Mouse (Mus musculus): ENCODE measurements around the gene Faim2. TPM values are rescaled to one million over a fixed set of nuclear protein-coding genes. Genes with fewer than 3 reads are reported as not detected.

Faim2 gene
- polyA plus RNA-seq, 1 experiment from 2014 or later = 0.24 TPM

DNA sequence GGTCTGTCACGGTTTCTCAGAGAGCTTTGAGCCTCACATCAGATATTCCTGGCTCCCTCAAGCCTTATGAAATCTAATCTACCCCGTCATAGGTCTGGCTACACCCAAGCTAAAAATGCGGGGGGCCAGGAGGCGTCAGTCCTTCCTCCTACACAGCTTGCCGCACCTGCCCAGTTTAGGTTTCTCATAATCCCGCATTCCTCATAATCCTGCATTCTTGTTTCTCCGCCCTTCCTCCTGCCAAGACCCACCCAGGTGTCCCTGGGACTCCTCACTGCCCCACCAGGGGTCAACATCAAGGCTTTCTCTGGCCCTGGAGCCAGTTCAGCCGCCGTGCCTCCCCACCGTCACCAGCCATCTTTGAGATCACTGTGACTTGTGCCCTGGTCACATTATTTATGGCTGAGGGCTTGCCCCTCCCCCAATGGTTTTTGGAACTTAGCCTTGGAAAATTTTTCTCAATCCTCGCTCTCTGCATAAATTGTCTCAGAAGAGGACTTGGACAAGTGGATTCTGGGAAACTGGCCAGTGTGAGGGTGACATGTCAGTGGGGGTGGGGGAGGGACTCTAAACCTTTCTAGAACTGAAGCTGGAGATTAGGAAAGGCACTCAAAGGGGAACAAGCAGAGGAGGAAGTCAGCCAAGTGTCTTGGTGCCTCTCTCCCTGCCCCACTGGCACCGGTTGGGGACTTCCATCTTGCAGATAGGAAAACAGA is 30.3 kb downstream of the Faim2 start:
- Histone ChIP-seq H3K4me3 (ENCODE audit: low read depth, low read length) (no peak overlapping the region), H3K36me3 (replicated peaks; ENCODE audit: control insufficient read depth, insufficient read depth, low read depth, low read length) (no peaks in the 10 kb centered on the region), H3K27me3 (ENCODE audit: control insufficient read depth, insufficient read depth, low read length) (no peaks in the 10 kb centered on the region), H3K4me1 (ENCODE audit: control insufficient read depth, insufficient read depth, low read length) (peaks cover 3% of the 10 kb centered on the region; the same call in 1 of the 2 replicates), H3K4me2 (ENCODE audit: low read depth, low read length) (no peak overlapping the region), H3K9me3 (replicated peaks; ENCODE audit: control insufficient read depth, low read length) (no peaks in the 10 kb centered on the region), H3K27ac (replicated peaks; ENCODE audit: low read depth, low read length) (no peak overlapping the region), H3K9ac (replicated peaks; ENCODE audit: low read length) (no peak overlapping the region)
- ATAC-seq (replicated peaks; ENCODE audit: insufficient number of reproducible peaks, low FRiP score, low TSS enrichment, low read depth) (no peak), DNase-seq (ENCODE audit: low spot score) (no peak)
- 51% methylated on average over 12 of the region's 12 CpGs for WGBS

DNA sequence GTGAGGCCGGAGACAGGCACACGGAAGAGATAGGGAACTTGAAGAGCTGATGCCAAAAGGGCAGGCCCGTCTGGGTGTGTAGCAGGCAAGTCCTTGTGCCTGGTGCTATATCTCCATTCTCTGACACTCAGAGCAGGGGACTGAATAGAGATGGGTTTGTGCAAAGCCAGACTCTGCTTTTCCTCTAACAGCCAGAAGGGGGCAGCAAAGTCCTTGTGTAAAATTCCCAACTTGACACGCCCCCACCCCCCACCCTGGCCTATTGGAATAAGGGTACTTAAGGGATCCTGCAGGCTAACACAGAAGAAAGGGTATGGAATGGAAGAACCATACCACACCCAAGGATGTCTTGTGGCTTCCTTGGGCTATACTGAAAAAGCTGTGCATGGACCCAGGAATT is 30.9 kb downstream of the Faim2 start:
- peaks cover 3% of the 10 kb centered on the region; the same call in 1 of the 2 replicates for H3K4me1 ChIP-seq (ENCODE audit: control insufficient read depth, insufficient read depth, low read length)
- H3K4me2 ChIP-seq (ENCODE audit: low read depth, low read length) = no peak overlapping the region
- ATAC-seq (replicated peaks; ENCODE audit: insufficient number of reproducible peaks, low FRiP score, low TSS enrichment, low read depth) (peak; percentile 67; the same call in 1 of the 2 replicates), DNase-seq (ENCODE audit: low spot score) (peak; percentile 87)
- no peaks in the 10 kb centered on the region for H3K9me3 ChIP-seq (replicated peaks; ENCODE audit: control insufficient read depth, low read length)
- no peaks in the 10 kb centered on the region for H3K36me3 ChIP-seq (replicated peaks; ENCODE audit: control insufficient read depth, insufficient read depth, low read depth, low read length)
- WGBS = 15% methylated on average over 4 of the region's 4 CpGs
- no peaks in the 10 kb centered on the region for H3K27me3 ChIP-seq (ENCODE audit: control insufficient read depth, insufficient read depth, low read length)
- H3K9ac ChIP-seq (replicated peaks; ENCODE audit: low read length) = no peak overlapping the region
- no peak overlapping the region for H3K27ac ChIP-seq (replicated peaks; ENCODE audit: low read depth, low read length)
- no peak overlapping the region for H3K4me3 ChIP-seq (ENCODE audit: low read depth, low read length)

DNA sequence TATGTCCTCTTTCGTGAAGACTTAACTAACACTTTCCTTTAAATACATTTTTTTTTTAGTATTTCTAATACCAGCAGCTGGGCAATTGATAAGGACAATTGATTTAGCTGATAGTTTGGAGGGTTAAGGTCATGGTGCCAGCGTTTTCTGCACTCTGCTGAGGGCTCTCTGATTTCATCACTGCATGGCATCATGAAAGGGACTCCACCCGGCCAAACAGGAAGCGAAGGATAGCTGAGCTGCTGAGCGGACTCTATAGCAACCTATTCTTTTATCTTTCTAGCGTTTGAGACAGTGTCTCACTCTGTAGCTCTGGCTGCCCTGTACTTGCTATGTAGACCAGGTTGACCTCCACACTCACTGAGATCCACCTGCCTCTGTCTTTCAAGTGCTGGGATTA is 43.2 kb downstream of the Faim2 start:
- 72% methylated on average over 6 of the region's 6 CpGs for WGBS
- Histone ChIP-seq H3K9ac (replicated peaks; ENCODE audit: low read length) (no peak overlapping the region), H3K36me3 (replicated peaks; ENCODE audit: control insufficient read depth, insufficient read depth, low read depth, low read length) (no peaks in the 10 kb centered on the region), H3K4me1 (ENCODE audit: control insufficient read depth, insufficient read depth, low read length) (no peaks in the 10 kb centered on the region), H3K27ac (replicated peaks; ENCODE audit: low read depth, low read length) (no peak overlapping the region), H3K4me3 (ENCODE audit: low read depth, low read length) (no peak overlapping the region), H3K27me3 (ENCODE audit: control insufficient read depth, insufficient read depth, low read length) (no peaks in the 10 kb centered on the region), H3K4me2 (ENCODE audit: low read depth, low read length) (no peak overlapping the region), H3K9me3 (replicated peaks; ENCODE audit: control insufficient read depth, low read length) (no peaks in the 10 kb centered on the region)
- ATAC-seq (replicated peaks; ENCODE audit: insufficient number of reproducible peaks, low FRiP score, low TSS enrichment, low read depth) = no peak
- no peak for DNase-seq (ENCODE audit: low spot score)

DNA sequence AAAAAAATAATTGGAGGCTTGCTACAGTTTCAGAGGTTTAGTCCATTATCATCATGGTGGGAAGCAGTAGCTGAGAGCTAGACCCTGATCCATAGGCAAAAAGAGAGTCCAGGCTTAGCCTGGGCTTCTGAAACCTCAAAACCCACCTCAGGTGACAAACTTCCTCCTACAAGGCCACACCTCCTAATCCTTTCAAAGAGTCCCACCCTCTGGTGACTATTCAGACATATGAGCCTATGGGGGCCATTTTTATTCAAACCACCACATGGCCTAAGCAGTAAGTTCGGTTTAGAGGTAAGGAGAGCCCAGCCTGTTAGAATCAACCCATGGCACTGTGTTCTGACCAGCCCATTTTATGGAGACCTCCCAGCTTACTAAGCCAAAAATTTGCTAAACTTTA is 52.2 kb downstream of the Faim2 start:
- DNase-seq (ENCODE audit: low spot score) = no peak
- Histone ChIP-seq H3K36me3 (replicated peaks; ENCODE audit: control insufficient read depth, insufficient read depth, low read depth, low read length) (no peaks in the 10 kb centered on the region; the same call in 1 of the 2 replicates), H3K9me3 (replicated peaks; ENCODE audit: control insufficient read depth, low read length) (no peaks in the 10 kb centered on the region), H3K4me3 (ENCODE audit: low read depth, low read length) (no peak overlapping the region), H3K9ac (replicated peaks; ENCODE audit: low read length) (no peak overlapping the region), H3K4me1 (ENCODE audit: control insufficient read depth, insufficient read depth, low read length) (no peaks in the 10 kb centered on the region), H3K4me2 (ENCODE audit: low read depth, low read length) (no peak overlapping the region), H3K27me3 (ENCODE audit: control insufficient read depth, insufficient read depth, low read length) (no peaks in the 10 kb centered on the region), H3K27ac (replicated peaks; ENCODE audit: low read depth, low read length) (no peak overlapping the region)
- WGBS = 89% methylated on average over 1 of the region's 1 CpGs
- ATAC-seq (replicated peaks; ENCODE audit: insufficient number of reproducible peaks, low FRiP score, low TSS enrichment, low read depth) = no peak

DNA sequence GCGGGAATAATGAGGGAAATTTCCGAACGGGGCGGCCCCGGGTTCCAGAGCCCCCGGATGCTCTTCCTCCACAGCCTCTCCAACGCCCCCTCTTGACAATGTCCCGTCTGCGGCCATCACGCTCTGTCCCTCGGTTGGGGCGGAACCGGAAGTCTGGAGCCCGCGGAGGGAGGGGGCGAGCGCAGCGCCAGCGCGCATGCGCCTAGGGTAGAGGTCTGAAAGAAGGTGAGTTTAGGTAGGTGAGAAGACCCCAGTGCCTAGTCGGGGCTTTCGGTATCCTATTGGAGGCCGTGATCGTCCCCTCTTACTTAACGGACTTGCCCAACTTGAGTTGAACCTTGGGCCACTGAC is 53.4 kb downstream of the Faim2 start, which contains the start of gene Bcdin3d:
Gene Bcdin3d, minus strand, starts transcription at position 155 of the 351 bp plus-strand sequence.
- Histone ChIP-seq H3K27ac (replicated peaks; ENCODE audit: low read depth, low read length) (peak within 1 kb of the TSS; percentile 87), H3K36me3 (replicated peaks; ENCODE audit: control insufficient read depth, insufficient read depth, low read depth, low read length) (no peaks in the 10 kb centered on the region; the same call in 1 of the 2 replicates), H3K9me3 (replicated peaks; ENCODE audit: control insufficient read depth, low read length) (no peaks in the 10 kb centered on the region), H3K4me3 (ENCODE audit: low read depth, low read length) (peak within 1 kb of the TSS; percentile 76), H3K9ac (replicated peaks; ENCODE audit: low read length) (peak within 1 kb of the TSS; percentile 89), H3K27me3 (ENCODE audit: control insufficient read depth, insufficient read depth, low read length) (no peaks in the 10 kb centered on the region), H3K4me1 (ENCODE audit: control insufficient read depth, insufficient read depth, low read length) (no peaks in the 10 kb centered on the region), H3K4me2 (ENCODE audit: low read depth, low read length) (peak within 1 kb of the TSS; percentile 65)
- ATAC-seq (replicated peaks; ENCODE audit: insufficient number of reproducible peaks, low FRiP score, low TSS enrichment, low read depth) (peak; percentile 81), DNase-seq (ENCODE audit: low spot score) (peak; percentile 94)
- WGBS = under 1% methylated on average over 26 of the region's 26 CpGs

DNA sequence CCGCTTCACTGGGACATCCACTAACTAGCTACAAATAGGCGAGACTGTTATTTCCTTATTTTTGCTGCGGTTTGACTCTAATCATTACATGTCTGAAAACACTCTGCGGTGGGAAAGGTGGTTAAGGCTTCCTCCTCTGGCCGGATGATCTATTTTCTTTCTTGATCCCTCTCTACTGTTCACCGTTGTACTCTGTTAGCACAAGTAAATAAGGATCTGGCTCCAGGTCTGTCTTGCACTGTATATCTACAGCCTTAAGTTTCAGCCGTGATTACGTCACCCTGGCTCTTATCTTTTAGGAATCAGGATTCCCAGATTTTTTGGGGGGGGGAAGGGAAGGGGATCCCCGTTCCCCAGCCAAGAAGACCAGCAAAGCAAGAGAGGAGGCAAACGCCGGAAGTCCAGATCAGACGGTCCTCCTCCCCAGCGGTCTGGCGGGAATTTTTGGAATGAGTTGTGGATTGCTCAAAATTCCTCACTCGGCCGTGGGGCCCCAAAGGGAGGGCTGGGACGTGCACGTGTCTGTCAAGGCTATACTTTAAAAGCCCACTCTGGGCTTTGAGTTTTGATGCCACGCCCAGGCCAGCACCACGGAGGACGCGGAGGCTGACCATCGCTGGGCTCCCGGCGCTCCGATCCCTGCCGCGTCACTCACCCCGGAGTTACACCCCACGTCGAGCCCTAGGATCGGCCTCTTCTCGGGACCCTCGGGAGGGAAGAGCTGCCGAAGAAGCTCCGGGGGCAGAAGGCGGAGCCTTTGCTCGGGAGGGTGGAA is 54.0 kb downstream of the Faim2 start:
- no peaks in the 10 kb centered on the region for H3K27me3 ChIP-seq (ENCODE audit: control insufficient read depth, insufficient read depth, low read length)
- DNase-seq (ENCODE audit: low spot score) (peak; percentile 79), ATAC-seq (replicated peaks; ENCODE audit: insufficient number of reproducible peaks, low FRiP score, low TSS enrichment, low read depth) (peak; percentile 86)
- peak overlapping the region; percentile 89 for H3K9ac ChIP-seq (replicated peaks; ENCODE audit: low read length)
- peak overlapping the region; percentile 65 for H3K4me2 ChIP-seq (ENCODE audit: low read depth, low read length)
- H3K4me1 ChIP-seq (ENCODE audit: control insufficient read depth, insufficient read depth, low read length) = no peaks in the 10 kb centered on the region
- peak overlapping the region; percentile 87 for H3K27ac ChIP-seq (replicated peaks; ENCODE audit: low read depth, low read length)
- 6% methylated on average over 38 of the region's 38 CpGs for WGBS
- peak overlapping the region; percentile 76 for H3K4me3 ChIP-seq (ENCODE audit: low read depth, low read length)
- no peaks in the 10 kb centered on the region; the same call in 1 of the 2 replicates for H3K36me3 ChIP-seq (replicated peaks; ENCODE audit: control insufficient read depth, insufficient read depth, low read depth, low read length)
- H3K9me3 ChIP-seq (replicated peaks; ENCODE audit: control insufficient read depth, low read length) = no peaks in the 10 kb centered on the region

DNA sequence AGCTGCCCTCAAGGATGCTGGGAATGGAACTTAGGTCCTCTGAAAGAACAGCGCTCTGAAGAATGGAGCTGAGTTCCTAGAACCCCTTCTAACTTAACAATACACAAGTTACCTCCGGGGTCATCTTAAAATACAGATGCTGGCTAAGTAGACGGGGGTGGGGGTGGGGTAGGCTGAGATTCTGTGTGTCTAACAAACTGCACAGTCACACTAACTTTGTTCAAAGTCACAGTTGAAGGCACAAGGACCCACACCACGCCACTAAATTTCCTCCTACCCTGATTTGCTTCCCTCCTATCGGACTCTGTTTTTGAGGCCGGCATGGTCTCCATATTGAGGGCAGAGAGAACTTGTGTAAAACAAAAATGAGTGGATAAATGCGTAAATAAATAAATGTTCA is 55.0 kb downstream of the Faim2 start:
- WGBS = 89% methylated on average over 7 of the region's 7 CpGs
- no peaks in the 10 kb centered on the region; the same call in 1 of the 2 replicates for H3K36me3 ChIP-seq (replicated peaks; ENCODE audit: control insufficient read depth, insufficient read depth, low read depth, low read length)
- H3K4me3 ChIP-seq (ENCODE audit: low read depth, low read length) = no peak overlapping the region
- H3K9ac ChIP-seq (replicated peaks; ENCODE audit: low read length) = no peak overlapping the region
- no peaks in the 10 kb centered on the region for H3K27me3 ChIP-seq (ENCODE audit: control insufficient read depth, insufficient read depth, low read length)
- H3K4me2 ChIP-seq (ENCODE audit: low read depth, low read length) = no peak overlapping the region
- H3K4me1 ChIP-seq (ENCODE audit: control insufficient read depth, insufficient read depth, low read length) = no peaks in the 10 kb centered on the region
- DNase-seq (ENCODE audit: low spot score) (no peak), ATAC-seq (replicated peaks; ENCODE audit: insufficient number of reproducible peaks, low FRiP score, low TSS enrichment, low read depth) (no peak)
- H3K9me3 ChIP-seq (replicated peaks; ENCODE audit: control insufficient read depth, low read length) = no peaks in the 10 kb centered on the region
- no peak overlapping the region for H3K27ac ChIP-seq (replicated peaks; ENCODE audit: low read depth, low read length)

DNA sequence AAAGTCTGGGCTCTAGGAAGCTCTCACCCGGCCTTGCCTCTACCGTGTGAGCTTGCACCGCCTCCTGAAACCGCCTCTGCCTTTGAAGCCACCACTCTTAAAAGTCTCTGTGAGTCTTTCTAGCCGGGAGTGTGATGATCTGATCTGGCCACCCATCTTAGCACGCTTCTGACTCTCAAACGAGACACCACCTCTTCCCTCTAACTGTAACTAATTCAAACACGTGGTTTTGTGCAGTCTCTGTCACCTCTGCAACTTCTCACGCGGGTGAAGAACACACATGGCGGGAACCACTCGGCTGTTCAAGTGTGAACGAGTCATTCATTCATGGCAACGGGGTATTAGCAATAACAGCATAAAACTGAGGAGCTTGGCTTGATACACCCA is 56.3 kb downstream of the Faim2 start:
- no peak overlapping the region for H3K9ac ChIP-seq (replicated peaks; ENCODE audit: low read length)
- H3K27me3 ChIP-seq (ENCODE audit: control insufficient read depth, insufficient read depth, low read length) = no peaks in the 10 kb centered on the region
- H3K4me2 ChIP-seq (ENCODE audit: low read depth, low read length) = no peak overlapping the region
- H3K27ac ChIP-seq (replicated peaks; ENCODE audit: low read depth, low read length) = no peak overlapping the region
- H3K36me3 ChIP-seq (replicated peaks; ENCODE audit: control insufficient read depth, insufficient read depth, low read depth, low read length) = no peaks in the 10 kb centered on the region; the same call in 1 of the 2 replicates
- no peaks in the 10 kb centered on the region for H3K4me1 ChIP-seq (ENCODE audit: control insufficient read depth, insufficient read depth, low read length)
- H3K9me3 ChIP-seq (replicated peaks; ENCODE audit: control insufficient read depth, low read length) = no peaks in the 10 kb centered on the region
- WGBS = 80% methylated on average over 14 of the region's 14 CpGs
- ATAC-seq (replicated peaks; ENCODE audit: insufficient number of reproducible peaks, low FRiP score, low TSS enrichment, low read depth) (no peak), DNase-seq (ENCODE audit: low spot score) (no peak)
- no peak overlapping the region for H3K4me3 ChIP-seq (ENCODE audit: low read depth, low read length)

Measured in embryonic facial prominence, embryonic 11.5 days (tissue).